Mouse (Mus musculus) stomach, postnatal 0 days (tissue): ENCODE measurements at regions not wholly inside any gene's neighbourhood (a gene's known extent, or its start where the extent isn't known, plus 50 kb on each side); places are given as distances from the start of the nearest gene placed in this dataset.

Experiments used
- CTCF ChIP-seq: IDR thresholded peaks from 2 replicates; pipeline ENCODE4 v1.5.1; 2016; ENCODE audit warnings: antibody characterized with exemption, low read depth, mild to moderate bottlenecking, moderate library complexity
- EP300 ChIP-seq: optimal IDR thresholded peaks from 2 replicates; pipeline ENCODE3; 2016; ENCODE audit warnings: antibody characterized with exemption

DNA sequence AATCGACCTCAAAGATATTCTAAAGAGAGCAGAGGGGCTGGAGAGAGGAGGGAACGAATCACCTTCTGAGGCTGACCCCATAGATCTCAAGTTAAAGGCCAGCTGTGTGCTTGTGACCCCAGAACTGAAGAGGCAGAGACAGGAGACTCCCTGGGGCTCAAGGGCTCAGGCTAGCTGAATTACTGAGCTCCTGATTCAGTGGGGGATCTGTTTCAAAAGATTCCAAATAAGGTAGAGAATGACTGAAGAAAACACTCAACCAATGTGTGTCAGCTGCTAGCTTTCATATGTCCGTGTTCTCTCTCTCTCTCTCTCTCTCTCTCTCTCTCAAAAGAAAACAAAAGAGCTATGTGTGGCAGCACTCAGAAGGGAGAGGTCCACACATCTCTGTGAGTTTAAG lies 70.0 kb upstream of the Gli2 start:
- no peak for TF ChIP-seq CTCF
- TF ChIP-seq EP300: no peak
